Mouse (Mus musculus): Measurements from ENCODE around the gene Prkacb.

The Prkacb gene

GRCm38 (mm10) chr3:146734907-146735629 lies 77.7 kb downstream of the Prkacb start:
- in situ Hi-C loops (cut with MboI; ENCODE audit: low sequenced_read_pairs): no loop called here

GRCm38 (mm10) chr3:146731499-146731898 lies 81.3 kb downstream of the Prkacb start:
- in situ Hi-C loops (cut with MboI; ENCODE audit: low sequenced_read_pairs): no loop called here

- in situ Hi-C loops (cut with MboI; ENCODE audit: low sequenced_read_pairs): no loop called here
These were observed 89.8 kb downstream of the Prkacb start for GRCm38 (mm10) chr3:146723037-146723436.

GRCm38 (mm10) chr3:146719696-146720095 lies 93.1 kb downstream of the Prkacb start:
- in situ Hi-C loops (cut with MboI; ENCODE audit: low sequenced_read_pairs): no loop called here

- in situ Hi-C loops (cut with MboI; ENCODE audit: low sequenced_read_pairs): no loop called here
These were observed 94.5 kb downstream of the Prkacb start for GRCm38 (mm10) chr3:146718251-146718650.

- in situ Hi-C loops (cut with MboI; ENCODE audit: low sequenced_read_pairs): no loop called here
These were observed 100.5 kb downstream of the Prkacb start for GRCm38 (mm10) chr3:146712305-146712704.

GRCm38 (mm10) chr3:146711559-146711958 lies 101.2 kb downstream of the Prkacb start:
- in situ Hi-C loops (cut with MboI; ENCODE audit: low sequenced_read_pairs): no loop called here

- in situ Hi-C loops (cut with MboI; ENCODE audit: low sequenced_read_pairs): no loop called here
These were observed 101.7 kb downstream of the Prkacb start for GRCm38 (mm10) chr3:146711084-146711483.

- in situ Hi-C loops (cut with MboI; ENCODE audit: low sequenced_read_pairs): no loop called here
These were observed 103.7 kb downstream of the Prkacb start for GRCm38 (mm10) chr3:146709086-146709485.

- in situ Hi-C loops (cut with MboI; ENCODE audit: low sequenced_read_pairs): no loop called here
These were observed 104.4 kb downstream of the Prkacb start for GRCm38 (mm10) chr3:146708381-146708780.

- in situ Hi-C loops (cut with MboI; ENCODE audit: low sequenced_read_pairs): no loop called here
These were observed 108.7 kb downstream of the Prkacb start for GRCm38 (mm10) chr3:146704099-146704498.

GRCm38 (mm10) chr3:146700051-146700450 lies 112.7 kb downstream of the Prkacb start:
- in situ Hi-C loops (cut with MboI; ENCODE audit: low sequenced_read_pairs): no loop called here

- in situ Hi-C loops (cut with MboI; ENCODE audit: low sequenced_read_pairs): no loop called here
These were observed 113.8 kb downstream of the Prkacb start for GRCm38 (mm10) chr3:146698982-146699381.

GRCm38 (mm10) chr3:146692547-146692946 lies 120.2 kb downstream of the Prkacb start:
- in situ Hi-C loops (cut with MboI; ENCODE audit: low sequenced_read_pairs): no loop called here

- in situ Hi-C loops (cut with MboI; ENCODE audit: low sequenced_read_pairs): no loop called here
These were observed 125.6 kb downstream of the Prkacb start for GRCm38 (mm10) chr3:146687121-146687725.

GRCm38 (mm10) chr3:146686428-146686827 lies 126.4 kb downstream of the Prkacb start:
- in situ Hi-C loops (cut with MboI; ENCODE audit: low sequenced_read_pairs): no loop called here

GRCm38 (mm10) chr3:146684811-146685675 lies 127.7 kb downstream of the Prkacb start, which contains the start of gene Samd13:
Gene Samd13, minus strand, starts transcription at chr3:146685592.
- in situ Hi-C loops (cut with MboI; ENCODE audit: low sequenced_read_pairs): no loop called here

GRCm38 (mm10) chr3:146683095-146683494 lies 129.7 kb downstream of the Prkacb start:
- in situ Hi-C loops (cut with MboI; ENCODE audit: low sequenced_read_pairs): no loop called here

GRCm38 (mm10) chr3:146682140-146682651 lies 130.6 kb downstream of the Prkacb start:
- in situ Hi-C loops (cut with MboI; ENCODE audit: low sequenced_read_pairs): no loop called here

- in situ Hi-C loops (cut with MboI; ENCODE audit: low sequenced_read_pairs): no loop called here
These were observed 131.1 kb downstream of the Prkacb start for GRCm38 (mm10) chr3:146681696-146682095.

GRCm38 (mm10) chr3:146680625-146681024 lies 132.2 kb downstream of the Prkacb start:
- in situ Hi-C loops (cut with MboI; ENCODE audit: low sequenced_read_pairs): no loop called here

All from CH12F3 (cell line).